Mouse (Mus musculus): ENCODE results near the gene Camk2g. TPM values are rescaled to one million over a fixed set of nuclear protein-coding genes. Genes with fewer than 3 reads are reported as not detected.

The Camk2g gene
- total RNA-seq, 1 experiment: 28.7 TPM

GRCm38 (mm10) chr14:20694884-20695760 lies 98.8 kb downstream of the Camk2g start, which contains the start of gene Fut11:
Fut11 (plus strand) TSS chr14:20694968.
- H3K4me1 ChIP-seq (ENCODE audit: control insufficient read depth in 2 of 2, insufficient read depth in 2 of 2, low read length in 2 of 2, poor library complexity in 1 of 2): peaks cover 8% of the 10 kb centered on the region in 2 experiments
- peak within 1 kb of the TSS; percentile 83 for H3K9ac ChIP-seq (ENCODE audit: insufficient read depth, low read depth, low read length, poor library complexity, severe bottlenecking)

GRCm38 (mm10) chr14:20694185-20694883 lies 99.6 kb downstream of the Camk2g start:
- Histone ChIP-seq H3K36me3 (ENCODE audit: control insufficient read depth, insufficient read depth, low read length, poor library complexity, severe bottlenecking) (peaks cover 25% of the 10 kb centered on the region), H3K9ac (ENCODE audit: insufficient read depth, low read depth, low read length, poor library complexity, severe bottlenecking) (peak overlapping the region; percentile 83), H3K27ac (ENCODE audit: insufficient read depth, low read depth, low read length, poor library complexity, severe bottlenecking) (no peak overlapping the region), H3K4me1 (ENCODE audit: control insufficient read depth in 2 of 2, insufficient read depth in 2 of 2, low read length in 2 of 2, poor library complexity in 1 of 2) (peaks cover 8% of the 10 kb centered on the region in 2 experiments), H3K4me3 (ENCODE audit: insufficient read depth in 1 of 2, low read depth in 1 of 2, low read length in 2 of 2, poor library complexity in 1 of 2, severe bottlenecking in 1 of 2) (peak overlapping the region; percentile 76 to 90), H3K9me3 (ENCODE audit: control insufficient read depth, insufficient read depth, low read depth, low read length) (no peaks in the 10 kb centered on the region)
- no peak for DNase-seq (ENCODE audit: low read depth, low spot score)
- TF ChIP-seq HCFC1 (IDR thresholded peaks at IDR 0.05; ENCODE audit: borderline replicate concordance, insufficient read depth, low read length) (no peak), CHD2 (IDR thresholded peaks at IDR 0.05; ENCODE audit: low read depth, low read length) (no peak), ZNF384 (IDR thresholded peaks at IDR 0.05; ENCODE audit: low read depth, low read length) (no peak), ZC3H11A (IDR thresholded peaks at IDR 0.05; ENCODE audit: borderline replicate concordance, low read depth, low read length) (no peak), MAFK (IDR thresholded peaks at IDR 0.05; ENCODE audit: insufficient read depth, low read depth, low read length) (no peak)
- in situ Hi-C loops (cut with MboI; ENCODE audit: low sequenced_read_pairs in 2 of 2, unreplicated experiment in 2 of 2): no loop called here

More at GRCm38 (mm10) chr14:20694884-20695760, 98.8 kb downstream of the Camk2g start, which contains the start of gene Fut11:
- no peaks in the 10 kb centered on the region for H3K9me3 ChIP-seq (ENCODE audit: control insufficient read depth, insufficient read depth, low read depth, low read length)
- in situ Hi-C loops (cut with MboI; ENCODE audit: low sequenced_read_pairs in 2 of 2, unreplicated experiment in 2 of 2): no loop called here
- peak; percentile 54 for DNase-seq (ENCODE audit: low read depth, low spot score)
- peak within 1 kb of the TSS; percentile 82 for H3K27ac ChIP-seq (ENCODE audit: insufficient read depth, low read depth, low read length, poor library complexity, severe bottlenecking)
- peak within 1 kb of the TSS; percentile 76 to 90 for H3K4me3 ChIP-seq (ENCODE audit: insufficient read depth in 1 of 2, low read depth in 1 of 2, low read length in 2 of 2, poor library complexity in 1 of 2, severe bottlenecking in 1 of 2)
- peaks cover 25% of the 10 kb centered on the region for H3K36me3 ChIP-seq (ENCODE audit: control insufficient read depth, insufficient read depth, low read length, poor library complexity, severe bottlenecking)
- TF ChIP-seq ZNF384 (IDR thresholded peaks at IDR 0.05; ENCODE audit: low read depth, low read length) (no peak), HCFC1 (IDR thresholded peaks at IDR 0.05; ENCODE audit: borderline replicate concordance, insufficient read depth, low read length) (0 out of 2 replicates have a peak, but pooled peaks have one; percentile 65)

- Histone ChIP-seq H3K4me1 (ENCODE audit: control insufficient read depth in 2 of 2, insufficient read depth in 2 of 2, low read length in 2 of 2, poor library complexity in 1 of 2) (peaks cover 8% of the 10 kb centered on the region in 2 experiments), H3K4me3 (ENCODE audit: insufficient read depth in 1 of 2, low read depth in 1 of 2, low read length in 2 of 2, poor library complexity in 1 of 2, severe bottlenecking in 1 of 2) (no peak overlapping the region), H3K36me3 (ENCODE audit: control insufficient read depth, insufficient read depth, low read length, poor library complexity, severe bottlenecking) (peaks cover 27% of the 10 kb centered on the region), H3K9ac (ENCODE audit: insufficient read depth, low read depth, low read length, poor library complexity, severe bottlenecking) (no peak overlapping the region), H3K9me3 (ENCODE audit: control insufficient read depth, insufficient read depth, low read depth, low read length) (no peaks in the 10 kb centered on the region), H3K27ac (ENCODE audit: insufficient read depth, low read depth, low read length, poor library complexity, severe bottlenecking) (no peak overlapping the region)
- DNase-seq (ENCODE audit: low read depth, low spot score): no peak
- TF ChIP-seq CHD2 (IDR thresholded peaks at IDR 0.05; ENCODE audit: low read depth, low read length): no peak
- no peak for TF ChIP-seq ZNF384 (IDR thresholded peaks at IDR 0.05; ENCODE audit: low read depth, low read length)
- no peak for TF ChIP-seq ZC3H11A (IDR thresholded peaks at IDR 0.05; ENCODE audit: borderline replicate concordance, low read depth, low read length)
- TF ChIP-seq HCFC1 (IDR thresholded peaks at IDR 0.05; ENCODE audit: borderline replicate concordance, insufficient read depth, low read length): no peak
- no peak for TF ChIP-seq MAFK (IDR thresholded peaks at IDR 0.05; ENCODE audit: insufficient read depth, low read depth, low read length)
- in situ Hi-C loops (cut with MboI; ENCODE audit: low sequenced_read_pairs in 2 of 2, unreplicated experiment in 2 of 2): no loop called here
Observed at GRCm38 (mm10) chr14:20693589-20694101, 100.2 kb downstream of the Camk2g start.

- no peak for TF ChIP-seq MAFK (IDR thresholded peaks at IDR 0.05; ENCODE audit: insufficient read depth, low read depth, low read length)
- TF ChIP-seq CHD2 (IDR thresholded peaks at IDR 0.05; ENCODE audit: low read depth, low read length): no peak
- TF ChIP-seq HCFC1 (IDR thresholded peaks at IDR 0.05; ENCODE audit: borderline replicate concordance, insufficient read depth, low read length): no peak
- TF ChIP-seq ZNF384 (IDR thresholded peaks at IDR 0.05; ENCODE audit: low read depth, low read length): no peak
- no peak for TF ChIP-seq ZC3H11A (IDR thresholded peaks at IDR 0.05; ENCODE audit: borderline replicate concordance, low read depth, low read length)
- in situ Hi-C loops (cut with MboI; ENCODE audit: low sequenced_read_pairs in 2 of 2, unreplicated experiment in 2 of 2): no loop called here
- H3K9ac ChIP-seq (ENCODE audit: insufficient read depth, low read depth, low read length, poor library complexity, severe bottlenecking): no peak overlapping the region
- no peak overlapping the region for H3K4me3 ChIP-seq (ENCODE audit: insufficient read depth in 1 of 2, low read depth in 1 of 2, low read length in 2 of 2, poor library complexity in 1 of 2, severe bottlenecking in 1 of 2)
- peaks cover 8% of the 10 kb centered on the region in 2 experiments; a peak in 3 of 4 replicates for H3K4me1 ChIP-seq (ENCODE audit: control insufficient read depth in 2 of 2, insufficient read depth in 2 of 2, low read length in 2 of 2, poor library complexity in 1 of 2)
- no peak for DNase-seq (ENCODE audit: low read depth, low spot score)
- H3K36me3 ChIP-seq (ENCODE audit: control insufficient read depth, insufficient read depth, low read length, poor library complexity, severe bottlenecking): peaks cover 37% of the 10 kb centered on the region
- no peaks in the 10 kb centered on the region for H3K9me3 ChIP-seq (ENCODE audit: control insufficient read depth, insufficient read depth, low read depth, low read length)
- no peak overlapping the region for H3K27ac ChIP-seq (ENCODE audit: insufficient read depth, low read depth, low read length, poor library complexity, severe bottlenecking)
Observed at GRCm38 (mm10) chr14:20691772-20692171, 102.1 kb downstream of the Camk2g start.
